Mouse (Mus musculus): ENCODE results near the gene Ankfy1.
"Not testable (repeated sequence)": the region's sequence is repeated elsewhere in the genome, so short reads cannot be mapped to it uniquely, and the experiment has no call there.

Ankfy1 gene

DNA sequence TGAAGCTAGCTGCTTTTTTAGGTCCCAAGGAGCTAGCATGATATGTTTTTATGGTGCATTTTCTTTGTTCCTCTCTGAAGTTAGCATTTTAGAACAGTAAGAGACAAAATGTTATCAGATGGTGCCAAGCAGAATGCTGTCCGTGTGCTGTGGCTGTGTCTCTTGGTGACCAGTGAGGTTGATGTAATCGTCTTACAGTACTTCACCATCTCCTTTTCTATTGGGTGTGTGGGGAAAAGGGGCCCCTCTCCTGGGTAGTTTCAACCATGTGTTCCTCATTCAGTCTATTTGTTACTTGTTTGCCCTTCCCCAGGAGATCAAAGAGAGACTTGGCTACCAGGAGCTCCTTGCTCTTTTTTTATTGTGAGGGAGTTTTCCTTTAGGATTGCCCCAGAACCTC is 33.4 kb downstream of the Ankfy1 start:
- no peak for DNase-seq (ENCODE audit: low spot score in 2 of 2)

DNA sequence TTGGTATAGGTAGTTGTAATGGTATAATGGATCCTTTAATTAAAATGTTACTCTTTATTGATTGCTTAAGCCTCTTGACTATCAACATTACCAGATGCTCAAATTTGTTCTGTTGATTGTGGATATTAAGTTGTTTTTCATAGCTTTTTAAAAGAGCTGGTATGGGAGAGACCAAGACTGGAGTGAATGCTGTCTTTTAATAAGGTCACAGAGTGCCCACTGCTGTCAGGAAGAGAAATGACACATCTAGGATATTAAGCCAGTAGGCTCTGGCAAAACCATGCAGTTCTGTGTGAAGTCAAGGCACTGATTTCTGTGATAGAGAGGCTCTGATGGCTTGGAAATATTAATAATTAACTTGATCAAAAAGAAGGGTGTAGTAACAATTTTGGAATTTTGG is 34.1 kb downstream of the Ankfy1 start:
- no peak for DNase-seq (ENCODE audit: low spot score in 2 of 2)

DNA sequence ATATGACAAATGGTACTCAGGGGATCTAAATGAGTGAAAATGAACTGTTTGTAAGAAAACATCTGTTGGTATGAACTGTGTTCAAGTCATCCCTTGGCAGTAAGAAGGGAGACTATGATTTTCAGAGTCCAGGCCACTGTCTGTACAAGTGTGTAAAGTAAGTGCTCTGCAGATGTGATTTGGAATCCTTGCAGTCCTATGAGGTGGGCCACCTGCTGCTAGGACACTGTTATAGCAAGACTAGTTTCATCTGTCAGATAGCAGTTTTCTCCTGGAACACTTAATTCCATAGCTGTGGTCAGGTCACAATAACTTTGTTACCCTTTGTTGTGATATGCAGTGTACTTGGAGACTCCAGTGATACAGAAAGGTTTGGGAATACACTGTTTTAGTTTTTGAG is 36.2 kb downstream of the Ankfy1 start:
- DNase-seq (ENCODE audit: low spot score in 2 of 2): no peak

DNA sequence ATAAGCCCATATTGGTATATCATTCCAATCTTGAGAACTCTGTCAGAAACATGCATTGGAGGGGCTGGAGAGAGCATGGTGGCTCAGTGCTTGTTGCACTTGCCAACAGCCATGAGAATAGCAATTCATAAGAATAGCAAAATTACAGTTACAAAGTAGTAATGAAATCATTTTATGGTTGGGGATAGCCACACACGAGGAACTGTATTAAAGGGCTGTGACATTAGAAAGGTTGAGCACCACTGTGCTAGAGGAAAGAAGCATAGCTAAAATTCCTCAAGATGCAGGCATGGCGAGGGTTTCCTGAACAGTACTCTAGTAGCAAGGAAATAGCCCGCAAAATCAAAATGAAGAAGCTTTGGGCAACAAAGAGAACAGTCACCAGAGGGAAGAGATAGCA is 43.9 kb downstream of the Ankfy1 start:
- no peak for DNase-seq (ENCODE audit: low spot score in 2 of 2)

DNA sequence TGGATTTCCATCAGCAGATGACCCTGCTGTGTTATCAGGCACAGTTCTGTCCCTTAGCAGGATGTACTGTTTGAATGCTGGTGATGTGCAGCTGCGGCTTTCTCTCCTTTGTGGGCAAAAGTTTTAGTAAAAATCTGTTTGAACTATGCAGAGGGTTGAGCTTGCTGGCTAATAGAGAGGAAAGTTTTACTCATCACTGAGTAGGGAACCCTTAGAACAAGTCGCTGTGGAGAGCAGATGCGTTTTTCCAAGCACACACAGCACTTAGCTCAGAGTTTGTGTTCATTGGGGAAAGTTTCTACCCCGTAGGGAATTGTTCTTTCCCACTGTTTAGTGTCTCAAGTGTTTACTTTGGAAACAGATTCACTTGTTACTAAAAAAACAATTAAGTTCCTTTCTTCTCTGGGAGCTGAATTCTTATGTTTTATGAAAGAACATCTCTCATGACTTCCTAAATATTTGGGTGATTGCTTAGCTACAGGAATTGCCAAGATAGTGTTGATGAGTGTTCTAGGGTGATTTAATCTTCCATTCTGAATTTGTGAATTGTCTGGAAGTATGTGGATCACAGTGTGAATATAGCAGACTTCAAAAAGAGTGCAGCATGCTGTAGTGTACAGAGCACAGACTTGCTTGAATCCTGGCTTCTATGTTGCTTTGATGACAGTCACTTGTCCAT is 45.2 kb downstream of the Ankfy1 start:
- no peak for DNase-seq (ENCODE audit: low spot score in 2 of 2)

DNA sequence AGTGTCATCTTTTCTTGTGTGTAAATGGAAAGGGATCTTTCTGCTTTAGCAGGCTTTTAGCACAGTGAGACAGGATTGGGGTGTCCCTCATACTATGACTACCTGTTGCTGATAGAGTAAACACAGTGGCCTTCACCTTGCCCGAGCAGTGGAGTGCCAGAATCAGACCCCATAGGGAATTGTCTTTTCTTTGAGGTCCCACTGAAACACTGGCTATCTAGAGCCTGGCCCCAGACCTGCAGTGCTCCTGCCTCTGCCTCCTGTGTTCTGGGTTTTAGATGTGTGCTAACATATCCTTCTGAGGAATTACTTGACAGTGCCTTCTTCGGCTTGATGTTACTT is 45.7 kb downstream of the Ankfy1 start:
- DNase-seq (ENCODE audit: low spot score in 2 of 2): no peak

DNA sequence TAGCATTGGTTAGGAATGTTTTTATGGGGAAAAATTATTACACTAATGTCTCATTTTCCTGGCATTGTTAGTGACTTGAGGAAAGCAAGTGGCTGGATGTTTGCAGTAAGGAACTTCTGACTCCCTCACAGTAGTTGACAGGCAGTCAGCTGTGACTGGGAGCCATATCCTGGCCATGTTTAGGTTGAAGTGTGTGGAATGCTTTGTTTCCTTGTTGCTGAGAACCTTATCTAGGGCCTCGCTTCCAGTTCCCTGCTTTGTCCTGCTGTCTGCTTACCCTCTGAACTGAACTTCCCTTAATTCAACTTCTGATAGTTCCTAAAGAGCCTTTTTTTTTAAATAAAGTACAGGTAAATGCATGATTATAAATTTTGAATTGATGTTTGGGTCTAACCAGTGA is 46.5 kb downstream of the Ankfy1 start:
- DNase-seq (ENCODE audit: low spot score in 2 of 2): no peak

DNA sequence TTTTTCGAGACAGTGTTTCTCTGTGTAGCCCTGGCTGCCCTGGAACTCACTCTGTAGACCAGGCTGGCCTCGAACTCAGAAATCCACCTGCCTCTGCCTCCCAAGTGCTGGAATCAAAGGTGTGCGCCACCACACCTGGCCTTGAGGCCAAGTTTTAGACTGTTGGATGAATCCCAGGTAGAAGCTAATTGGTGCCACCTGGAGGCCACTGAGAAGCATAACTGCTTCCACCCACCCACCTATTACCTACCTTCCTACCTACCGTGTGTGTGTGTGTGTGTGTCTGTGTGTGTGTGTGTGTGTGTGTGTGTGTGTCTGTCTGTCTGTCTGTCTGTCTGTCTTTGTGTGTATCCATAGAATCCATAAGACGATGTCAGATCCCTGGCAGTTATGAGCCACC is 47.7 kb downstream of the Ankfy1 start:
- not testable (repeated sequence) for DNase-seq (ENCODE audit: low spot score in 2 of 2)

DNA sequence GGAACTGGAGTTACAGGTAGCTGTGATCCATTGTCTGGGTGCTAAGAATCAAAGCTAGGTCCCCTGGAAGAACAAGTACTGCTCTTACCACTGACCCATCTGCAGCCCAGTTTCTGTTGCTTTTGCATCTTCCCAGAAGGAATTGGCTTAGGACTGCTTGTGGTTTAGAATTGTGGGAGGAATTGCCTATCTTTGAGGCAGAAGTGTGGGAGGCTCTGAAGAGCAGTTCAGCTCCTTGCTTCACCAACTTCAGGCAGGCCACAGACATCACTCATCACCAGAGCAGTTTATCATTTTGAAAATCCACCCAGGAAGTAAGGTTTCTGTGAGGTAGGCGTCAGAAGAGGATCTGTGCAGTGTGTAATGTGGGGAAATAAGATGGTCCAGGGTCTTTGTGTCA is 49.2 kb downstream of the Ankfy1 start:
- no peak for DNase-seq (ENCODE audit: low spot score in 2 of 2)

DNA sequence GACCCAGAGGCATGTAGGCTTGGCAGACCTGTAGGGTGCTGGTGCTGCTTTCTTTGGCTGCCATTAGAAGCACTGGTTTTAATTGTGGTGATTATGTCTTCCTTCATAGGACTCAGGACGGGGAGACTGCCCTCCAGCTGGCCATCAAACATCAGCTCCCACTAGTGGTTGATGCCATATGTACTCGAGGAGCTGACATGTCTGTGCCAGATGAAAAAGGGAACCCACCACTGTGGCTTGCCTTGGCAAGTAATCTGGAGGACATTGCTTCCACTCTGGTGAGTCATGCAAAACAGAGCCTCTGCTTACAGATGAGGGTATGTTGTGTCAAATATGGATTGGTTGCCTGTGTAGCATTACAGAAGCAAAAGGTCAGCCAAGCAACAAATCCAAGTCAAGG is 62.1 kb downstream of the Ankfy1 start:
- no peak for DNase-seq (ENCODE audit: low spot score in 2 of 2)

DNA sequence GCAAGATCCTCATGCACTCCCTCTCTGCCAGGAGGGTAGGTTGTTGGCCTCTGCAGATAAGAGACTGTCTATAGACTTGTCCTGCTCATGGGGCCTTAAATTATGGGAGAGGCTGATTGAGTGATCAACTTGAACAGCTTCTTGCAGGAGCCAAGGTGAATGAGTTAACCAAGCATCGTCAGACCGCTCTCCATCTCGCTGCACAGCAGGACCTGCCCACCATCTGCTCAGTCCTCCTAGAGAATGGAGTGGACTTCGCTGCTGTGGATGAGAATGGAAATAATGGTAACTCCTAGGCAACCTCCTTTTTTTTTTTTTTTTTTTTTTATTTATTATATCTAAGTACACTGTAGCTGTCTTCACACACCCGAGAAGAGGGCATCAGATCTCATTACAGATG is 68.5 kb downstream of the Ankfy1 start:
- DNase-seq (ENCODE audit: low spot score in 2 of 2): no peak

DNA sequence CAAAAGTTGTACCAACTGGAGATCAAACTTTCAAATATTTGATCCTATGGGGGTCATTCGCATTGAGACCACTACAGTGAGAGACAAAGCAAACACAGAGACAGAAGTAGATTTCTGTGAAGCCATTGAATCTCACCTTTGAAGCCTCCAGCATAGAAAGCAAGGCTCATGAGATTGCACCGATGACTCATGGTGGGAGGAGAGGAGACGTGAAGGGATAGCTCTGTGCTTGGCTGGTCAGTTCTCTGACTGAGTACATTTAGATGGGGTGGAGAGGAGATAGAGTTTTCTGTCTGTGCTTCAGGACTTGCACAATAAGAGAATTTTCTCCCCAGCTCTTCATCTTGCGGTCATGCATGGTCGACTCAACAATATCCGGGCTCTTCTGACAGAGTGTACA is 69.8 kb downstream of the Ankfy1 start:
- DNase-seq (ENCODE audit: low spot score in 2 of 2): no peak

DNA sequence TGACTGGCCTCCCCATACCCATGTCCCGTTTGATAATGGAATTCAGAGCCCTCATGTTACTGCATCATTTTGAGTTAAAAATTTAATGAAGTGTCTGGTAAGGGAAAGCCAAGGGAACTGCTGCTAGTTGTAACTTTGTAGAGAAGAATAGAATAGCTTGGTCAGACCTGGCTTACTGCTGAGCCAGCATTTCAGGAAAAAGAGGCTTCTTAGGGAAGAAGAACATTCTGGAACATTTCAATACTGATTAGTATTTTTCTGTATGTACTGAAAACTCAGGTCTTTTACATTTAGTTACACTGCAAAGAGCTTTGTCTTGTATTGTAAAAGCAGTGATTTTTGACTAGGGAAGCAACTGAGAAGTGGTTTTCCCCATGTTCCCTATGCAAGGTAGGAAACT is 71.0 kb downstream of the Ankfy1 start:
- DNase-seq (ENCODE audit: low spot score in 2 of 2): no peak

DNA sequence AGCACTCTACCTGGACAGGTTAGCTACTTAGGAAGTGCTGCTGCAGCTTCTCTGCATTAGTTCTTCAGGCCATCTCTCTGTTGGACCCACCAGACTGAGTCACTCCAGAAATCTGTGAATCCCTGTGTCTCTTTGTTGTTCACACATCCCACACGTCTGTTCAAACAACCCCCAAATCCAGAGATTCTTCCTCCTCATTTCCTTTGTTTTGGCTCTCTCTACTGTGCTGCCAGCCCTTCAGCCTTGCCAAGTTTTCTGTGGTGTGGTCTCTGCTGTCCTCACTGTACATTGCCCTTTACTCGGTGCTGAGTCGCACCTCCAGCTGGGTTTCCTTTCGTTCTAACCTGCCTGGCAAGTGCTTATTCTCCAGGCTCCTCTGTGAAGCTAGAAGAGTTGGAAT is 74.5 kb downstream of the Ankfy1 start:
- no peak for DNase-seq (ENCODE audit: low spot score in 2 of 2)

DNA sequence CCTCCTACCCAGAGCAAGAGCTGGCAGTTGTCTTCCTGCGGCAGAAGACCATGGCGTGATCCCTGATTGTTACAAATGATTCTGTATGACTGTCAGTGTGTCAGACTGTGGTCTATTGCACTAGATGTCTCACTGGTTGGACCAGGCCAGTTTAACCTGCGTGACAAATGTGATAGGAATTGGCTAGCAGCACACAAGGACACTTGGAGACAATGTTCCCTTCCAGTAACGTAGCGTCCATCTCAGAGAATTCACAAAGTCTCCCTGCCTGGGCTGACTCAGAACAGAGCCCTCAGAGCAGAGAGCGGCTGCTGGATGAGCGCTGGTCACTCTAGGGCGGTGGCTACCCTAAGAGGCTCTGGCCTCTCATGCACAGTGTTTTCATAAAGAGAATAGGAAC is 77.9 kb downstream of the Ankfy1 start:
- DNase-seq (ENCODE audit: low spot score in 2 of 2): no peak

DNA sequence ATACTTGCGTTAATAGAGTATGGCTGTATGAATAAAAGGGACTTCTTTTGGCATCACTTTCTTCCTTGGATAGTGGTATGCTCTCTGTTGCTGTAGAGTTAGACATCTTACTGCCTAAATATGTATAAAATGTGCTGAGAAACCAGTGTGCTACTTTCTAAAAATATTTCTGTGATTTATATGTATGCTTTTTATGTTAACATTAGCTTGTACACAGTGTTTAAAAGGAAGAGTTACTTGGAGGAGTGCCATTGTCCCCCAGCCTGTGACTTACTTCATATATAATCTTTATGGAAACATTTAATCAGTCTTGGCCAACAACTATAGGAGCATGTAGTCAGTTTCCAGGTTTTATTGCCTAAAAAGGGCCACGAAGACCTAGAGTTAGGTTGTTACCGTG is 79.3 kb downstream of the Ankfy1 start:
- no peak for DNase-seq (ENCODE audit: low spot score in 2 of 2)

DNA sequence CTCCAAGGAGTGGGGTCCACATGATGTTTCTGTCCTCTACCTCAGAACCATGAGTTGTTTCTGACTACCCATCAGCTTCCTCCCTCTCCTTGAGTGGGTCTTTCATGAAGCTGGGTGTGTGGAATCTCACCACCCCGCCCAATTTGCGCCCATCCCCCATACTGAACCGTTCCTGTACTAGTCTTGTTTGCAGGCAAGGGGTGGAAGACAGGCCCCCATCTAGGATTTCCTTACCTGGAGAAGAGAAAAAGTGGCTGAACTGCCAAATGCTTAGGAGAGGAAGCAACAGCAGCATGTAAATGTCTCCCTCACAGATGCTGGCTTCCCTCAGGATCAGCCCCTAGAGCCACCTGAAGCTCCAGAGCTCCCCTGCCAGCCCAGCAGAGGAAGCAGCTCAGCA is 80.5 kb downstream of the Ankfy1 start:
- DNase-seq (ENCODE audit: low spot score in 2 of 2): no peak

DNA sequence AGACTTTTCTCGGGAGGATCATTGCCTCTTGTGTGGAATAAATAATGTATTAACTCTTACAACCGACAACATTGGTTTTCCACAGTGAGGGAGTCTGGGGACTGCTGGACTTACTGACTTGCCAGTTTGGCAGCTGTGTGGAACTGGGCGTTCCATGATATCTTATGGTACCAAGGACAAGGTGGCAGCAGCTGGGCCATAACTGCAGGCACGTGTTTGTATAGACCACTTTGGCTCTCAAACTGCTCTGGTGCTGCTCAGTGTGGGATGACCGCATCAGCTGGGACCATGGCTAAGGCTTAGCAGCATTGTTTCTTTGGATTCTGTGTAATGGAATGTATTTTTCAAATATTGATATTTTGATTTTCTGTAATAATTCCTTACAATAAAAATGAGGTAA is 81.0 kb downstream of the Ankfy1 start:
- no peak for DNase-seq (ENCODE audit: low spot score in 2 of 2)

DNA sequence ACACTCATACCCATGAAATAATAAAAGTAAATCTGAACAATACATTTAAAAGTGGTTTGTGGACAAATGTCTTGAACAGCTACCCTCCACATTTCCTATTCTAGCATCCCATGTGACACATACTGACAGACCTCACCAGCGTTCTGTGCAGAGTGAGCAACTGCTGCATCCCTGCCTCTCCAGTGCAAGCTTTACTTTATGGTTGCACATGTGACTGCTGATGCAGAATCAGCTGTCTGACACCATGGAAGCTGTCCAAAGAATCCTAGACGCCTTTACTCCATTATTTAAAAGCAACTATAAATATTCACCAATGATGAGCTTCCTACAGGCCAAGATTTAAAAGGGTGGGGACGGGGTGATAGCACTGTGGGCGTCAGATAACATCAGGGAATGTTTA is 81.7 kb downstream of the Ankfy1 start:
- DNase-seq (ENCODE audit: low spot score in 2 of 2): no peak

DNA sequence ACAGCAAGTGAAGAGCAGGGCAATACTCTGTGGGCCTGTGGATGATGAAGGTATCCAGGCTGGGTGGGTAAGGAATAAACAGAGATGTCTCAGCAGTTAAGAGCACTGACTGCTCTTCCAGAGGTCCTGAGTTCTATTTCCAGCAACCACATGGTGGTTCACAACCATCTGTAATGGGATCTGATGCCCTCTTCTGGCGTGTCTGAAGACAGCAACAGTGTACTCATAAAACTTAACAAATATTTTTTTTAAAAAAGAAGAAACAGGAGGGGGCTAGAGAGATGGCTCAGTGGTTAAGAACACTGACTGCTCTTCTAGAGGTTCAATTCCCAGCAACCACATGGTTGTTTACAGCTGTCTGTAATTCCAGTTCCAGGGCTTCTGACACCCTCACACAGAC is 82.8 kb downstream of the Ankfy1 start:
- not testable (repeated sequence) for DNase-seq (ENCODE audit: low spot score in 2 of 2)

DNA sequence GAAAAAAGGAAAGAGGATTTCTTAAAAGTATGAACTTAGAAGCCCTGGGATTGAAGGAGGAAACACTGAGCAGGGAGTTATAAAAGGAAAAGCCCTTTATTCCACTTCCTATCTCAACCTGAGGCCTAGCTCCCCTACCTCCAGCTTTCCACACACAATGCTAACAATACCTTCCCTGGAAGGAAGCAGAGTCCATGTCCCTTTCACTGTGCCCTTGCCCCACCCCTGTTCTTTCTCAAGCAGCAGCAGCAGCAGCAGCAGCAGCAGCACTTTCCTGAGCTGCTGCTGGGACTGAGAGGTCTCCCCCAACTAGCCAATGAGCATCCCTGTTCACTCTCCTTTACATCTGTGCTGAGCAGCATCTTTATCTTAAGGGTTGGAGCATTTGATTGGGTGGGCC is 89.2 kb downstream of the Ankfy1 start:
- no peak for DNase-seq (ENCODE audit: low spot score in 2 of 2)

DNA sequence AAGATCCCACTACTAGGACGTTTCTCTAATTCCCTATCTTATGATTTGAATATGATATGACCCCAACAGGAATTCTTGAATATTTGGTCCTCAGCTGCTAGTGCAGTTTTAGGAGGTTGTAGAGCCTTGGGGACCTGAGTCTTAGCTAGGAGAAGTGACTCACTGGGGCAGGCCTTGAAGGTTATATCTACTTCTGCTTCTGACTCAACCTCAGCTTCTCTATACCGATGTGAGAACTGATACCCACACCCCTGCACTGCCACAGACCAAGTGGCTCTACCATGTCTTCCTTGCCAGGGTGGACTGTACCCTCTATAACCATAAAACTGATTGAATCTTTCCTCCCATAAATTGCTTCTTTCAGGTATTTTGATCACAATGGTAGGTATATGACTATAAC is 92.3 kb downstream of the Ankfy1 start:
- no peak for DNase-seq (ENCODE audit: low spot score in 2 of 2)

DNA sequence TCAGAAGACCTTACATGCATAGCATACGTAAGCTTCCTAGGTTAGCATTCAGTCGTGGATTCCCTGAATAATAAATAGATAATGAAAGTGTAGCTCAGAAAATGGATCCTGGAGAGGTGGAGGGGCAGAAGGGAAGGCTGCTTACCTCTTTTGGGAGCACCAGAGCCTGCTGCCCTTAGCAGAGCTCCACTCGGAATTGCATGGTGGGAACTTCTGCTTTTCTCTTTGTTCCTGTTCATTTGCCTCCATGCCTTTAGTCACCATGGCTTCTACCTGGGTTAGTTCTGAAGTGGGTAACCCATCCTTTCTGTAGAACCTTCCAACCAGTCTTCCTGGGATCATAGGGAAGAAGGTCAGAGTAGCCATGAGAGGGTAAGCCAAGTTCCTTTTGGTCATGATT is 92.7 kb downstream of the Ankfy1 start:
- no peak for DNase-seq (ENCODE audit: low spot score in 2 of 2)

DNA sequence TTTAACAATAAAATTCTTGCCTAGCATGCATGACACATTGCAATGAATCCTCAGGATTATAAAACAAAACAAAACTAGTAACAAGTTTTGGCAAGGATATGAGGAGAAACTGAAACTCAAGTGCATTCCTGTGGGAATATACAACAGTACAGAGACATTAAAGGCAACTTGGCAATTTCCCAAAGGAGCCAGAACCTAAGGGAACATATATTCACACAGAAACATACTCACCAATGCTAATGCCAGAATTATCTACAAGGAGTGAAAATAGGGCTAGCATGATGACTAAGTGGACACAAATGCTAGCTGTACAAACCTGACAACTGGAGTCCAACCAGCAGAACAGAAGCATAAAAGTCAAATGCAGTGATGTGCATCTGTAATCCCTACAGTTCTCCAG is 102.2 kb downstream of the Ankfy1 start:
- no peak for DNase-seq (ENCODE audit: low spot score in 2 of 2)

DNA sequence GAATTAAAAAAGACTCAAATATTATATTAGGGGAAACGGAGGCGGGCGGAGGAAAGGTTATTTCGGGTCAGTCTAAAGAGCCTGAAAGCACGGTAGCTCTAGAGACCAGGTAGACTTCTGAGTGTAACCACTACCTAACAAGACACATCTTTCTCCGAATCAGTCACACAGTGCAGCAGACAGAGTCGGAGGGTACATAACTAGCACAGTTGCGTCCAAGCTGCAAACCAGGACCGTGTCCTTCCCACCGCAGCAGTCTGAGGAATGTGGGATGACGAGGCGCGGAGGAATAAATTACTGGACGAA is 105.3 kb downstream of the Ankfy1 start:
- no peak for DNase-seq (ENCODE audit: low spot score in 2 of 2)
